Mouse (Mus musculus) mouse embryonic stem cell (cell line): ENCODE measurements around the gene Stfa2.
"Not testable (repeated sequence)": the region's sequence is repeated elsewhere in the genome, so short reads cannot be mapped to it uniquely, and the experiment has no call there.

Experiments used
- in situ Hi-C, 2 experiments: fragments of 300-500 bp; cut with MboI; formaldehyde crosslinking; loops; 1 replicate in 1 of 2; 3 replicates in 1 of 2; pipeline ENCODE4 v1.14.3; 2019 to 2020; ENCODE audit warnings: low sequenced_read_pairs in 2 of 2, low pct_unique_long_range_greater_than_20kb in 1 of 2, mixed read lengths in 1 of 2; ENCODE audit not compliant: unreplicated experiment in 1 of 2

Gene Stfa2

GRCm38 (mm10) chr16:36408357-36408756 is at the start of gene Stfa2:
Gene Stfa2, minus strand, starts transcription at chr16:36408457.
- in situ Hi-C loops: no loop called here

GRCm38 (mm10) chr16:36455342-36455802 is 47.1 kb upstream of the Stfa2 start, which contains the start of gene Stfa3:
Gene Stfa3, minus strand, starts transcription at chr16:36455392.
- in situ Hi-C loops: loop anchor here in 1 of 2 experiments (25.0 kb wide), 1 partner anchor 357 kb away; no protein-coding TSS in a partner anchor

GRCm38 (mm10) chr16:36420979-36421378 is 12.7 kb upstream of the Stfa2 start:
- in situ Hi-C loops: not testable (repeated sequence)

GRCm38 (mm10) chr16:36389060-36389459 is 19.2 kb downstream of the Stfa2 start:
- in situ Hi-C loops: no loop called here

- in situ Hi-C loops: not testable (repeated sequence)
Measured at GRCm38 (mm10) chr16:36367648-36368047, 40.6 kb downstream of the Stfa2 start, which contains the start of gene BC100530. Gene BC100530, minus strand, starts transcription at chr16:36367748.
